Mouse (Mus musculus): Measurements from ENCODE around the gene Sorbs2. TPM values are rescaled to one million over a fixed set of nuclear protein-coding genes. Genes with fewer than 3 reads are reported as not detected.

The Sorbs2 gene
- polyA plus RNA-seq, 1 experiment from 2014 or later, result 69.1 TPM

DNA sequence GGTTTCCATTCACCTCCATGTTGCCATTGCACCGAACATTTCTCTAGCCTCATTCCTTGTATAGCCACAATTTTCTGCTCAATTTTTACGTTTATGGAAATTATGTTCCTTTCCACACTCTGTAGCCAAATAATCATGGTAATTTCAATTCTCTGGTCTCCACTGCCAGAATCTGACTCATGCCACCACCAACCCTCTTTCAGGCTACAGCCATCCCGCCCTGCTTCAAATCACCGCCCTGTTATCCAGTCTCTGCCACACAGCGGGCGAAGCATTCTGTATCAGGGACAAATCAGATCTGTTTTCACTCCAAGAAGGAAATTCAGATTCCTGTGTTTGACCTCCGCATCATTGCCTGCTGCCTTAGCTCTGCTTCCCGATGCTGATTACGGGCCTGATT lies 79.4 kb downstream of the Sorbs2 start:
- Histone ChIP-seq H3K4me2 (replicated peaks) (no peak overlapping the region), H3K4me3 (replicated peaks; ENCODE audit: low read length) (no peak overlapping the region), H3K4me1 (replicated peaks; ENCODE audit: control insufficient read depth, insufficient read depth, low read length) (peaks cover 14% of the 10 kb centered on the region; the same call in 1 of the 2 replicates), H3K9ac (no peak overlapping the region), H3K27ac (peak overlapping the region; percentile 10; the same call in 1 of the 2 replicates), H3K27me3 (ENCODE audit: control insufficient read depth, insufficient read depth, low read length) (no peaks in the 10 kb centered on the region), H3K36me3 (replicated peaks; ENCODE audit: control insufficient read depth, insufficient read depth) (no peaks in the 10 kb centered on the region), H3K9me3 (ENCODE audit: control insufficient read depth, low read length) (no peaks in the 10 kb centered on the region)
- DNase-seq (ENCODE audit: low spot score) (no peak), ATAC-seq (ENCODE audit: low FRiP score) (no peak)
- 91% methylated on average over 9 of the region's 9 CpGs for WGBS

DNA sequence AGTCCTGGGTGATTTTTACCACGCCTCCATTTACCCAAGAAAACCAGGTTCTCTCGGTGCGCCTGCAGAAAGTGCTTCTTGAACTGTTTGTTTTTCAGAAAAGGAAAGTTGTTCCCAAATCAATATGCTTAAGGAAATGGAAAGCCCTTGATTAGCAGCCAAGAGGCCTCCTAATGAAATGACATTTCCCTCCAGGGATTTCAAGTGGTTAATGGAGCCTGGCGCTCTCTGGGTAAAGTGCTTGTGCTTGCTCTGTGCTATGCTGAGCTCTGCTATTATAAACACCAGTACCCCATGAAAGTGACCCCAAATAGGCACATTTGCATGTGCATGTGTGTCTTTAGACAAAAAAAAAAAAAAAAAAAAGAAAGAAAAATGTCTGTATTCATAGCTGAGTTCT lies 84.3 kb downstream of the Sorbs2 start:
- ATAC-seq (ENCODE audit: low FRiP score) (no peak), DNase-seq (ENCODE audit: low spot score) (peak; percentile 45)
- WGBS, result 64% methylated on average over 4 of the region's 4 CpGs
- Histone ChIP-seq H3K4me3 (replicated peaks; ENCODE audit: low read length) (no peak overlapping the region), H3K4me1 (replicated peaks; ENCODE audit: control insufficient read depth, insufficient read depth, low read length) (0 out of 2 replicates have a peak, but pooled peaks cover 9% of the 10 kb centered on the region), H3K9ac (no peak overlapping the region), H3K9me3 (ENCODE audit: control insufficient read depth, low read length) (no peaks in the 10 kb centered on the region), H3K27me3 (ENCODE audit: control insufficient read depth, insufficient read depth, low read length) (no peaks in the 10 kb centered on the region), H3K36me3 (replicated peaks; ENCODE audit: control insufficient read depth, insufficient read depth) (no peaks in the 10 kb centered on the region), H3K27ac (no peak overlapping the region), H3K4me2 (replicated peaks) (no peak overlapping the region)

DNA sequence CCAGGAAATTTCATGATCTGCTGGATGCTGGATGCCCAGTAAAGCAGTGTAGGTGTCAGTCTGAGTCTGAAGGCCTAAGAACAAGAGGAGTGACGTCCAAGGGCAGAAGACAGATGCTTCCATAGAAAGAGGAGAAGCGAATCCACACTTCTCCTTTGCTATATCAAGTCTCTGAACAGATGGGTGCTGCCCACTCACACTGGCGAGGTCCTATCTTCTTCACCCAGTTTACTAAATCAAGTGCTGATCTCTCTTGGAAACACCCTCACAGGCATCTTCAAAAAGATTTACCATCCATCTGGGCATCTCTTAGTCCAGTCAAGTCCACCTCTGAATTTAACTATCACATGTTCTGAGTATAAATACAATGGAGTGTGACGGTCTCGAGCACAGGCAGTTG lies 86.1 kb downstream of the Sorbs2 start:
- H3K27me3 ChIP-seq (ENCODE audit: control insufficient read depth, insufficient read depth, low read length), result no peaks in the 10 kb centered on the region
- no peak overlapping the region for H3K9ac ChIP-seq
- no peaks in the 10 kb centered on the region for H3K36me3 ChIP-seq (replicated peaks; ENCODE audit: control insufficient read depth, insufficient read depth)
- DNase-seq (ENCODE audit: low spot score) (no peak), ATAC-seq (ENCODE audit: low FRiP score) (no peak)
- 91% methylated on average over 5 of the region's 5 CpGs for WGBS
- no peak overlapping the region for H3K27ac ChIP-seq
- H3K4me1 ChIP-seq (replicated peaks; ENCODE audit: control insufficient read depth, insufficient read depth, low read length), result 0 out of 2 replicates have a peak, but pooled peaks cover 9% of the 10 kb centered on the region
- H3K4me3 ChIP-seq (replicated peaks; ENCODE audit: low read length), result no peak overlapping the region
- H3K9me3 ChIP-seq (ENCODE audit: control insufficient read depth, low read length), result no peaks in the 10 kb centered on the region
- H3K4me2 ChIP-seq (replicated peaks), result no peak overlapping the region

DNA sequence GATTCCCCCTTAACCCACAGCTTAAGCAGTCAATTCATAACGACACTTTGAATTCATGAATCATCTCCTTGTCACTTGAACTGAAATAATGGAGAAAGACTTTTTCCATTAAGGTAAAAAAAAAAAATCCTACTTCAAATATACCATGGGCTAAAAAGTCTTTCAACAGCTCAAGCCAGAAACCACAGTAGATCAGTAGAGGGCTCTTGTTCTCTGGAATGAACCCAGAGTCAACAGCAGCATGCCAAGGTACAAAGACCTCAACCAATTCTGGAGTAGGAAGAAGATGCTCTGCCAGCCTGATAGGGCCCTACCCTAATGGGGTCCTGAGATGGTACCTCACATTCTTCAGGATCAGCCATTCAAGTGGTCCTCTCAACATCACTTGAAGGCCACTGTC lies 88.4 kb downstream of the Sorbs2 start:
- Histone ChIP-seq H3K4me1 (replicated peaks; ENCODE audit: control insufficient read depth, insufficient read depth, low read length) (0 out of 2 replicates have a peak, but pooled peaks cover 9% of the 10 kb centered on the region), H3K9me3 (ENCODE audit: control insufficient read depth, low read length) (no peaks in the 10 kb centered on the region), H3K4me3 (replicated peaks; ENCODE audit: low read length) (no peak overlapping the region), H3K36me3 (replicated peaks; ENCODE audit: control insufficient read depth, insufficient read depth) (no peaks in the 10 kb centered on the region), H3K9ac (no peak overlapping the region), H3K4me2 (replicated peaks) (no peak overlapping the region), H3K27ac (no peak overlapping the region), H3K27me3 (ENCODE audit: control insufficient read depth, insufficient read depth, low read length) (no peaks in the 10 kb centered on the region)
- WGBS, result 71% methylated on average over 1 of the region's 1 CpGs
- ATAC-seq (ENCODE audit: low FRiP score) (no peak), DNase-seq (ENCODE audit: low spot score) (no peak)

DNA sequence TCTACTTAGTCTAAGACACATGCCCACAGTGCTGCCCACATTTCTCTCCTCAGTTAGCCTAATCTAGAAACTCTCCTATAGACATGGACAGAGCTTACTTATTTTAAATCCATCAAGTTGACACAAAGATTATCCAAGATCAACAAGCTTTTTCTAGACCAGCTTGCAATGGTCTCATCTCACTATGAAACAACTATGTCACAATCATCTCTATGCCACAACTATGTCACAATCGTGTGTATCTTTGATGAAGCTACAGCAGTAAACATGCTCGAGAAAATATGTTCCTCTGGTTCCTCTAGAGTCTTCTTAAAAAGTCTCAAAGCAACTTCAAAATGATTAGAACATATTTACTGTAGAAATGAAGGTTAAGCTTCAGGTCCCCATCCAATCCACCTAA lies 89.0 kb downstream of the Sorbs2 start:
- Histone ChIP-seq H3K9me3 (ENCODE audit: control insufficient read depth, low read length) (no peaks in the 10 kb centered on the region), H3K4me2 (replicated peaks) (no peak overlapping the region), H3K9ac (no peak overlapping the region), H3K27me3 (ENCODE audit: control insufficient read depth, insufficient read depth, low read length) (no peaks in the 10 kb centered on the region), H3K27ac (no peak overlapping the region), H3K4me1 (replicated peaks; ENCODE audit: control insufficient read depth, insufficient read depth, low read length) (0 out of 2 replicates have a peak, but pooled peaks cover 7% of the 10 kb centered on the region), H3K4me3 (replicated peaks; ENCODE audit: low read length) (no peak overlapping the region), H3K36me3 (replicated peaks; ENCODE audit: control insufficient read depth, insufficient read depth) (no peaks in the 10 kb centered on the region)
- DNase-seq (ENCODE audit: low spot score) (no peak), ATAC-seq (ENCODE audit: low FRiP score) (no peak)
- 91% methylated on average over 2 of the region's 2 CpGs for WGBS

DNA sequence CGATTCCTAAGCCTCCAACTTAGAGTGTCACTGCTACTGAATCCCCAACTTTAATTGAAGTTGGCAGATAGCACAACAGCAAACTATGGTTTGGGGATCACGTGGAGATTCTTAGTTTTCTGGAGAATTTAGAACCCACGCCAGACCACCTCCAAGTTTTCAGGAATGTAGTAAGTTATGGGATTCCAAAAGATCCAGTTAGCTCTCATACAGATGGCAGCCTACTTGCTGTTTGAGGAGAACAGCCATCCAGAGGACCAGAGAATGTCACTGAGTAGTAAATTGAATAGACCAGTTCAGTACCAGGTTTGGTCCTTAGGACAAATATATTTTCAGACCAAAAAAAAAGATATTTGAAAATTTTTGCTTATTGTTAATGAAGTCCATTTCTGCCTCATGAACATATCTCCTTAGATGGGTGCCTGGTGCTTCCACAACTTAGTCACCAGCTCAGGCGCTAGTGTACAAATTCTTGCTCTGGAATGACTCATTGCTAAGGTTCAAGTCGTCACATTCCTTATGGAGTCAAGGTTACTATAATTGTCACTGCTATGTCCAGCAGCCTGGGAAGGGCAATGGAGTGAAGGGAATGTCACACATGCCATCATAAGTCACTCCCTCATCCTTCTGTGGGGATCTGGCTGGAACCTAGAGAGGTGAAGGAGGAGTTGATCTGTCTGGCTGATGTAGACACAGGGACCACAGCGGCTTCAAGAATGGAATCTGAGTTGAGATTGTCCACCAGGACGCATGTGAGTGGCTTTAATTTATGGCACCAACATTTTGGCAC lies 90.2 kb downstream of the Sorbs2 start:
- Histone ChIP-seq H3K4me3 (replicated peaks; ENCODE audit: low read length) (no peak overlapping the region), H3K36me3 (replicated peaks; ENCODE audit: control insufficient read depth, insufficient read depth) (no peaks in the 10 kb centered on the region), H3K27ac (no peak overlapping the region), H3K4me2 (replicated peaks) (no peak overlapping the region), H3K4me1 (replicated peaks; ENCODE audit: control insufficient read depth, insufficient read depth, low read length) (no peaks in the 10 kb centered on the region), H3K27me3 (ENCODE audit: control insufficient read depth, insufficient read depth, low read length) (no peaks in the 10 kb centered on the region), H3K9ac (no peak overlapping the region), H3K9me3 (ENCODE audit: control insufficient read depth, low read length) (no peaks in the 10 kb centered on the region)
- 90% methylated on average over 7 of the region's 7 CpGs for WGBS
- ATAC-seq (ENCODE audit: low FRiP score) (no peak), DNase-seq (ENCODE audit: low spot score) (no peak)

DNA sequence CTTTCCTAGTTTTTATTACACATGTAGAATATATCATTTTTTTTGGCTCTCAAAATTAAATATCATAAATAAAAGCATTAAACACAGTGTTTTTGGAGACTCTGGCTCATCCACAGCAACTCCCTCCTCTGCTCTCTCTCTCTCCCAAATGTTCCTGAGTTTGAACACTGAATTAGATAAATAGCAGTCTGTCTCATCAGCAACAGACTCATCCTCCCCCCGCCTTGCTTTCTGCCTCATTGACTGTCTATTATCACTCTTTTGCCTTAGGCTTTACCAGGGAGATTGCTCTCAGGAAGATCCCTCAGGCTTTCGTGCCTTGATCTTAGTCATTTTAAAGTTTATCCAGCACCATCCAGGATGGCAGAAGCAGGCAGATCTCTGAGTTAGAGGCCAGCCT lies 91.3 kb downstream of the Sorbs2 start:
- Histone ChIP-seq H3K4me1 (replicated peaks; ENCODE audit: control insufficient read depth, insufficient read depth, low read length) (no peaks in the 10 kb centered on the region), H3K9me3 (ENCODE audit: control insufficient read depth, low read length) (no peaks in the 10 kb centered on the region), H3K27me3 (ENCODE audit: control insufficient read depth, insufficient read depth, low read length) (no peaks in the 10 kb centered on the region), H3K27ac (no peak overlapping the region), H3K9ac (no peak overlapping the region), H3K4me3 (replicated peaks; ENCODE audit: low read length) (no peak overlapping the region), H3K4me2 (replicated peaks) (no peak overlapping the region), H3K36me3 (replicated peaks; ENCODE audit: control insufficient read depth, insufficient read depth) (no peaks in the 10 kb centered on the region)
- ATAC-seq (ENCODE audit: low FRiP score) (no peak), DNase-seq (ENCODE audit: low spot score) (no peak)
- 36% methylated on average over 2 of the region's 2 CpGs for WGBS

DNA sequence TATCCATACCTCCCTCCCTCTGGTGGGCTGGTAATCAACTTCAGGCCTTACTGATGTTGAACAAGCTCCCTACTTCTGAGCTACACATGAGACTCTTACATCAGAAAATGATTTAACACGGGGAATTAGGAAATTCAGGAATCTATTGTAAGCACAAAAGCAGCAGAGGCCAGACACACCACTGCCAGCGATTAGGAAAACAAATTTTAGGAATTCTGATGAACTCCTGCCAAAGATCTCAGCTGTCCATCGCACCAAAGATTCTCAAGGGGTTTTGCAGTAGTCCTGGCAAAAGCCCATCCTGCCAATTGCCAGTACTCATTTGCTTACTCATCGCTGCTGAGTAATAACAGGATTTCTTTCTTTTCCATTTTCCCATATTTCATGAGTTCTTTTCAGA lies 94.4 kb downstream of the Sorbs2 start:
- WGBS, result 49% methylated on average over 4 of the region's 4 CpGs
- Histone ChIP-seq H3K9ac (no peak overlapping the region), H3K27ac (no peak overlapping the region), H3K4me3 (replicated peaks; ENCODE audit: low read length) (no peak overlapping the region), H3K36me3 (replicated peaks; ENCODE audit: control insufficient read depth, insufficient read depth) (no peaks in the 10 kb centered on the region), H3K9me3 (ENCODE audit: control insufficient read depth, low read length) (no peaks in the 10 kb centered on the region), H3K4me2 (replicated peaks) (no peak overlapping the region), H3K27me3 (ENCODE audit: control insufficient read depth, insufficient read depth, low read length) (no peaks in the 10 kb centered on the region), H3K4me1 (replicated peaks; ENCODE audit: control insufficient read depth, insufficient read depth, low read length) (no peaks in the 10 kb centered on the region)
- ATAC-seq (ENCODE audit: low FRiP score) (no peak), DNase-seq (ENCODE audit: low spot score) (no peak)

DNA sequence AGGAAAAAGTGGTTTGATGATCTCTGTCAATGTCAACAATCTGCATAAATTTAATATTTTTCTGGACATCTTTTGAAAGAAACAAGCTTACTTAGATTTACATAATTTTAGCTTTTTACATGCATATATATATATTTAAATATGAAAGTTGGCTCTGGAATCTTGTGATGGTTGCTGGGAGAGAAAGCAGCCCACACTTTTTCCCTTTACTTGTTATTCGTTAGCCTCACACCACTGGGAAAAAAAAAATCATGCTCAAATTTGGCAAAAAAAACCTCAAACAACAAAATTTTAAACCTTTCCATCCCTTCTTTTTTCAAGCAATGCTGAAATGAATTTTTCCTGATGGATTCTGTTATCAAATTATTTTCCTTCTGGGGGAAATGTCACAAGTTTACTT lies 97.8 kb downstream of the Sorbs2 start:
- Histone ChIP-seq H3K4me3 (replicated peaks; ENCODE audit: low read length) (no peak overlapping the region), H3K36me3 (replicated peaks; ENCODE audit: control insufficient read depth, insufficient read depth) (no peaks in the 10 kb centered on the region), H3K4me1 (replicated peaks; ENCODE audit: control insufficient read depth, insufficient read depth, low read length) (no peaks in the 10 kb centered on the region), H3K4me2 (replicated peaks) (no peak overlapping the region), H3K27me3 (ENCODE audit: control insufficient read depth, insufficient read depth, low read length) (no peaks in the 10 kb centered on the region), H3K9me3 (ENCODE audit: control insufficient read depth, low read length) (no peaks in the 10 kb centered on the region), H3K9ac (no peak overlapping the region), H3K27ac (no peak overlapping the region)
- ATAC-seq (ENCODE audit: low FRiP score), result no peak
- no peak for DNase-seq (ENCODE audit: low spot score)
- WGBS, result 90% methylated on average over 1 of the region's 1 CpGs

DNA sequence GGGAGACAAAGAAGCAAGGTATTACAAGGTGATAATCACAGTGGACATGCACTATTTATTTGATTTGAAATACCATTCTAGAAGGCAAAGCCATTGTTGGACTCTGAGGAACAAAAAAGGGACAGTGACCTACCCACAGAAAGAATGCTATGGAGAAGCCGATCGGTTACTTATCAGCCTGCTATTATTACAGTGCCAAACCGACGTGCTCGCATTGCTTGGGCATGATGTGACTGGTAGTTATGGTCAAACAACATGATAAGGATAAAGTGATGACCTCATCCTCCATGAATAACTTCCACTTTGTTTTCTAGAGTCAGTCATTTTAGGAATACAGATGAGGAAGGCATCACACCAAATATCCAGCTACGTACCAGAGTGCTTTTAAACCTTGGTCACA lies 99.4 kb downstream of the Sorbs2 start:
- Histone ChIP-seq H3K4me3 (replicated peaks; ENCODE audit: low read length) (no peak overlapping the region), H3K27ac (no peak overlapping the region), H3K4me1 (replicated peaks; ENCODE audit: control insufficient read depth, insufficient read depth, low read length) (no peaks in the 10 kb centered on the region), H3K4me2 (replicated peaks) (no peak overlapping the region), H3K27me3 (ENCODE audit: control insufficient read depth, insufficient read depth, low read length) (no peaks in the 10 kb centered on the region), H3K9ac (no peak overlapping the region), H3K9me3 (ENCODE audit: control insufficient read depth, low read length) (no peaks in the 10 kb centered on the region), H3K36me3 (replicated peaks; ENCODE audit: control insufficient read depth, insufficient read depth) (no peaks in the 10 kb centered on the region)
- no peak for ATAC-seq (ENCODE audit: low FRiP score)
- 90% methylated on average over 6 of the region's 6 CpGs for WGBS
- DNase-seq (ENCODE audit: low spot score), result no peak
